Mouse (Mus musculus) megakaryocyte, embryonic 14.5 days (primary cell): ENCODE data around the gene Pnpla2.

ENCODE experiments used
- FLI1 ChIP-seq: IDR thresholded peaks from 2 replicates; pipeline ENCODE4 v1.6.1; 2012; ENCODE audit warnings: low read length, inconsistent platforms, mixed read lengths
- GATA1 ChIP-seq: IDR thresholded peaks from 3 replicates; pipeline ENCODE4 v1.6.1; 2012; ENCODE audit warnings: mixed read lengths, low read length, inconsistent platforms, borderline replicate concordance

DNA sequence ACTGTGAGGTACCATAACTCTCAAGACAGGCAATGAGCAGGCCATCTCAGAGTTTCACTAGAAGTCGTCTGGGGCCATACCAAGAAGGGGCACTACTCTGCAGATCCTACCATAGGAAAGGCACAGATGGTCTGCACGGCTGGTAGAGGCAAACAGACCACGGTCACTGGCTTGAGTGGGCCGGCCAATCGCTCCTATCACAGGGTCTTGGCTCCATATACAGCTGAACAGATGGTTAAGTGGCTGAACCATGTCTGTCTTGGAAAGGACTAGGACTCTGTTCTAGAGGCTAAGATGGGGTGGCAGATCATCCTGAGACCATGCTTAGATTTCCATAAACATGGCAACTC, 47.5 kb downstream of the Pnpla2 start:
- TF ChIP-seq GATA1 (no peak), FLI1 (no peak)
